Mouse (Mus musculus): ENCODE measurements at regions not wholly inside any gene's neighbourhood (a gene's known extent, or its start where the extent isn't known, plus 50 kb on each side); places are given as distances from the start of the nearest gene placed in this dataset.

GRCm38 (mm10) chr13:91306545-91306944 lies 82.8 kb upstream of the Atg10 start:
- Histone ChIP-seq H3K9me3 (ENCODE audit: low read length) (no peaks in the 10 kb centered on the region), H3K27me3 (ENCODE audit: insufficient read depth, low read length) (no peaks in the 10 kb centered on the region), H3K4me1 (ENCODE audit: insufficient read depth) (no peaks in the 10 kb centered on the region), H3K4me2 (ENCODE audit: low read depth) (no peak overlapping the region), H3K27ac (ENCODE audit: low read depth, low read length) (no peak overlapping the region), H3K9ac (no peak overlapping the region), H3K4me3 (ENCODE audit: low read depth, low read length) (no peak overlapping the region), H3K36me3 (ENCODE audit: insufficient read depth) (no peaks in the 10 kb centered on the region)
- 79% methylated on average over 4 of the region's 4 CpGs for WGBS
- no peak for TF ChIP-seq CTCF (IDR thresholded peaks at IDR 0.05; ENCODE audit: low read depth)
- DNase-seq (no peak), ATAC-seq (no peak)

- Histone ChIP-seq H3K27me3 (ENCODE audit: insufficient read depth, low read length) (no peaks in the 10 kb centered on the region), H3K4me1 (ENCODE audit: insufficient read depth) (no peaks in the 10 kb centered on the region), H3K27ac (ENCODE audit: low read depth, low read length) (no peak overlapping the region), H3K4me2 (ENCODE audit: low read depth) (no peak overlapping the region), H3K36me3 (ENCODE audit: insufficient read depth) (no peaks in the 10 kb centered on the region), H3K9me3 (ENCODE audit: low read length) (no peaks in the 10 kb centered on the region; the same call in 1 of the 2 replicates), H3K9ac (no peak overlapping the region), H3K4me3 (ENCODE audit: low read depth, low read length) (no peak overlapping the region)
- 87% methylated on average over 5 of the region's 5 CpGs for WGBS
- ATAC-seq (no peak), DNase-seq (no peak)
- TF ChIP-seq CTCF (IDR thresholded peaks at IDR 0.05; ENCODE audit: low read depth) = no peak
Measured at GRCm38 (mm10) chr13:91312905-91313571, 89.3 kb upstream of the Atg10 start.

GRCm38 (mm10) chr13:91322331-91322730 lies 98.6 kb upstream of the Atg10 start:
- DNase-seq = no peak
- H3K9ac ChIP-seq = no peak overlapping the region
- ATAC-seq = no peak
- no peak overlapping the region for H3K4me2 ChIP-seq (ENCODE audit: low read depth)
- H3K4me1 ChIP-seq (ENCODE audit: insufficient read depth) = no peaks in the 10 kb centered on the region
- no peaks in the 10 kb centered on the region for H3K27me3 ChIP-seq (ENCODE audit: insufficient read depth, low read length)
- TF ChIP-seq CTCF (IDR thresholded peaks at IDR 0.05; ENCODE audit: low read depth) = no peak
- WGBS = 95% methylated on average over 6 of the region's 6 CpGs
- no peak overlapping the region for H3K27ac ChIP-seq (ENCODE audit: low read depth, low read length)
- H3K36me3 ChIP-seq (ENCODE audit: insufficient read depth) = no peaks in the 10 kb centered on the region
- no peak overlapping the region for H3K4me3 ChIP-seq (ENCODE audit: low read depth, low read length)
- no peaks in the 10 kb centered on the region; the same call in 1 of the 2 replicates for H3K9me3 ChIP-seq (ENCODE audit: low read length)

GRCm38 (mm10) chr13:91326834-91327233 lies 103.1 kb upstream of the Atg10 start:
- TF ChIP-seq CTCF (IDR thresholded peaks at IDR 0.05; ENCODE audit: low read depth) = no peak
- H3K27ac ChIP-seq (ENCODE audit: low read depth, low read length) = no peak overlapping the region
- 85% methylated on average over 3 of the region's 3 CpGs for WGBS
- no peaks in the 10 kb centered on the region for H3K9me3 ChIP-seq (ENCODE audit: low read length)
- ATAC-seq (no peak), DNase-seq (no peak)
- no peak overlapping the region for H3K9ac ChIP-seq
- no peaks in the 10 kb centered on the region for H3K4me1 ChIP-seq (ENCODE audit: insufficient read depth)
- no peak overlapping the region for H3K4me2 ChIP-seq (ENCODE audit: low read depth)
- no peak overlapping the region for H3K4me3 ChIP-seq (ENCODE audit: low read depth, low read length)
- no peaks in the 10 kb centered on the region for H3K36me3 ChIP-seq (ENCODE audit: insufficient read depth)
- no peaks in the 10 kb centered on the region for H3K27me3 ChIP-seq (ENCODE audit: insufficient read depth, low read length)

GRCm38 (mm10) chr13:91334283-91334682 lies 110.5 kb upstream of the Atg10 start:
- Histone ChIP-seq H3K9ac (no peak overlapping the region), H3K4me2 (ENCODE audit: low read depth) (no peak overlapping the region), H3K27me3 (ENCODE audit: insufficient read depth, low read length) (no peaks in the 10 kb centered on the region), H3K36me3 (ENCODE audit: insufficient read depth) (no peaks in the 10 kb centered on the region), H3K9me3 (ENCODE audit: low read length) (no peaks in the 10 kb centered on the region), H3K4me1 (ENCODE audit: insufficient read depth) (no peaks in the 10 kb centered on the region), H3K27ac (ENCODE audit: low read depth, low read length) (no peak overlapping the region), H3K4me3 (ENCODE audit: low read depth, low read length) (no peak overlapping the region)
- TF ChIP-seq CTCF (IDR thresholded peaks at IDR 0.05; ENCODE audit: low read depth) = no peak
- no peak for DNase-seq
- no peak for ATAC-seq

GRCm38 (mm10) chr13:91344139-91344538 lies 115.9 kb upstream of the Ssbp2 start:
- Histone ChIP-seq H3K4me3 (ENCODE audit: low read depth, low read length) (no peak overlapping the region), H3K36me3 (ENCODE audit: insufficient read depth) (no peaks in the 10 kb centered on the region), H3K27ac (ENCODE audit: low read depth, low read length) (no peak overlapping the region), H3K4me1 (ENCODE audit: insufficient read depth) (no peaks in the 10 kb centered on the region), H3K9ac (no peak overlapping the region), H3K9me3 (ENCODE audit: low read length) (peaks cover 4% of the 10 kb centered on the region; the same call in 1 of the 2 replicates), H3K4me2 (ENCODE audit: low read depth) (no peak overlapping the region), H3K27me3 (ENCODE audit: insufficient read depth, low read length) (no peaks in the 10 kb centered on the region)
- TF ChIP-seq CTCF (IDR thresholded peaks at IDR 0.05; ENCODE audit: low read depth) = no peak
- DNase-seq (no peak), ATAC-seq (no peak)
- WGBS = 79% methylated on average over 1 of the region's 1 CpGs

GRCm38 (mm10) chr13:91348489-91349083 lies 111.5 kb upstream of the Ssbp2 start:
- no peak overlapping the region for H3K27ac ChIP-seq (ENCODE audit: low read depth, low read length)
- DNase-seq (no peak), ATAC-seq (no peak)
- no peaks in the 10 kb centered on the region for H3K4me1 ChIP-seq (ENCODE audit: insufficient read depth)
- WGBS = 92% methylated on average over 12 of the region's 12 CpGs
- H3K9ac ChIP-seq = no peak overlapping the region
- no peak for TF ChIP-seq CTCF (IDR thresholded peaks at IDR 0.05; ENCODE audit: low read depth)
- H3K9me3 ChIP-seq (ENCODE audit: low read length) = peaks cover 4% of the 10 kb centered on the region; the same call in 1 of the 2 replicates
- H3K4me3 ChIP-seq (ENCODE audit: low read depth, low read length) = no peak overlapping the region
- H3K27me3 ChIP-seq (ENCODE audit: insufficient read depth, low read length) = no peaks in the 10 kb centered on the region
- H3K4me2 ChIP-seq (ENCODE audit: low read depth) = no peak overlapping the region
- H3K36me3 ChIP-seq (ENCODE audit: insufficient read depth) = no peaks in the 10 kb centered on the region
